Mouse (Mus musculus): Measurements from ENCODE around the gene Noct. TPM values are rescaled to one million over a fixed set of nuclear protein-coding genes. Genes with fewer than 3 reads are reported as not detected.
A peak's percentile ranks its signal among the peaks of the same experiment; 100 is the strongest.

Noct gene
- total RNA-seq, 2 experiments from 2014 or later: 54.1 to 55.2 TPM

GRCm38 (mm10) chr3:51223556-51223955 lies 691 bp upstream of the Noct start:
- Histone ChIP-seq H3K4me3 (peak overlapping the region; percentile 85), H3K27ac (peak overlapping the region; percentile 100)
- intact Hi-C loops (cut with DNase I): no loop called here
- TF ChIP-seq CTCF (IDR thresholded peaks at IDR 0.05): no peak
- no peak for DNase-seq (ENCODE audit: extremely low spot score in 1 of 2, low spot score in 2 of 2)

- H3K27ac ChIP-seq: peak overlapping the region; percentile 100
- H3K4me3 ChIP-seq: peak overlapping the region; percentile 85
- intact Hi-C loops (cut with DNase I): no loop called here
- no peak for DNase-seq (ENCODE audit: extremely low spot score in 1 of 2, low spot score in 2 of 2)
- no peak for TF ChIP-seq CTCF (IDR thresholded peaks at IDR 0.05)
These were observed 1.0 kb downstream of the Noct start for GRCm38 (mm10) chr3:51225226-51225750.

- intact Hi-C loops (cut with DNase I): no loop called here
- no peak for TF ChIP-seq CTCF (IDR thresholded peaks at IDR 0.05)
- Histone ChIP-seq H3K4me3 (peak overlapping the region; percentile 85), H3K27ac (no peak overlapping the region)
- no peak for DNase-seq (ENCODE audit: extremely low spot score in 1 of 2, low spot score in 2 of 2)
These were observed 1.7 kb downstream of the Noct start for GRCm38 (mm10) chr3:51225979-51226378.

GRCm38 (mm10) chr3:51226601-51227000 lies 2.4 kb downstream of the Noct start:
- DNase-seq (ENCODE audit: extremely low spot score in 1 of 2, low spot score in 2 of 2): no peak
- intact Hi-C loops (cut with DNase I): no loop called here
- Histone ChIP-seq H3K27ac (no peak overlapping the region), H3K4me3 (no peak overlapping the region)
- no peak for TF ChIP-seq CTCF (IDR thresholded peaks at IDR 0.05)

GRCm38 (mm10) chr3:51228038-51228820 lies 4.0 kb downstream of the Noct start:
- Histone ChIP-seq H3K27ac (peak overlapping the region; percentile 52), H3K4me3 (no peak overlapping the region)
- TF ChIP-seq CTCF (IDR thresholded peaks at IDR 0.05): peak; percentile 45
- intact Hi-C loops (cut with DNase I): no loop called here
- DNase-seq (ENCODE audit: extremely low spot score in 1 of 2, low spot score in 2 of 2): peak in 1 of 2 experiments; percentile 44

GRCm38 (mm10) chr3:51228821-51229205 lies 4.6 kb downstream of the Noct start:
- peak; percentile 47 to 63 for DNase-seq (ENCODE audit: extremely low spot score in 1 of 2, low spot score in 2 of 2)
- intact Hi-C loops (cut with DNase I): no loop called here
- peak overlapping the region; percentile 52 for H3K27ac ChIP-seq
- no peak for TF ChIP-seq CTCF (IDR thresholded peaks at IDR 0.05)
- no peak overlapping the region for H3K4me3 ChIP-seq

- intact Hi-C loops (cut with DNase I): no loop called here
- Histone ChIP-seq H3K4me3 (no peak overlapping the region), H3K27ac (peak overlapping the region; percentile 21; the same call in 1 of the 2 replicates)
- no peak for TF ChIP-seq CTCF (IDR thresholded peaks at IDR 0.05)
- DNase-seq (ENCODE audit: extremely low spot score in 1 of 2, low spot score in 2 of 2): no peak
These were observed 5.0 kb downstream of the Noct start for GRCm38 (mm10) chr3:51229226-51229625.

- Histone ChIP-seq H3K27ac (no peak overlapping the region), H3K4me3 (no peak overlapping the region)
- intact Hi-C loops (cut with DNase I): loop anchor here (5.0 kb wide), 1 partner anchor 177 kb away; the partner anchor contains the start of gene Ndufc1
- no peak for DNase-seq (ENCODE audit: extremely low spot score in 1 of 2, low spot score in 2 of 2)
- TF ChIP-seq CTCF (IDR thresholded peaks at IDR 0.05): no peak
These were observed 6.0 kb downstream of the Noct start for GRCm38 (mm10) chr3:51230146-51230835.

GRCm38 (mm10) chr3:51230886-51231285 lies 6.6 kb downstream of the Noct start:
- Histone ChIP-seq H3K27ac (no peak overlapping the region), H3K4me3 (no peak overlapping the region)
- no peak for TF ChIP-seq CTCF (IDR thresholded peaks at IDR 0.05)
- DNase-seq (ENCODE audit: extremely low spot score in 1 of 2, low spot score in 2 of 2): no peak
- intact Hi-C loops (cut with DNase I): loop anchor here (5.0 kb wide), 1 partner anchor 176 kb away; the partner anchor contains the start of gene Ndufc1

- no peak overlapping the region for H3K27ac ChIP-seq
- intact Hi-C loops (cut with DNase I): loop anchor here (5.0 kb wide), 1 partner anchor 176 kb away; the partner anchor contains the start of gene Ndufc1
- no peak for TF ChIP-seq CTCF (IDR thresholded peaks at IDR 0.05)
- no peak for DNase-seq (ENCODE audit: extremely low spot score in 1 of 2, low spot score in 2 of 2)
- H3K4me3 ChIP-seq: no peak overlapping the region
These were observed 7.3 kb downstream of the Noct start for GRCm38 (mm10) chr3:51231499-51231898.

GRCm38 (mm10) chr3:51232205-51232910 lies 8.1 kb downstream of the Noct start:
- no peak for DNase-seq (ENCODE audit: extremely low spot score in 1 of 2, low spot score in 2 of 2)
- H3K27ac ChIP-seq: no peak overlapping the region
- no peak overlapping the region for H3K4me3 ChIP-seq
- no peak for TF ChIP-seq CTCF (IDR thresholded peaks at IDR 0.05)
- intact Hi-C loops (cut with DNase I): loop anchor here (5.0 kb wide), 1 partner anchor 175 kb away; the partner anchor contains the start of gene Ndufc1
